Mouse (Mus musculus) testis, adult 2 months (tissue): ENCODE measurements around the gene Hps4.

Source experiments
- CTCF ChIP-seq: fragments of 200-500 bp; IDR thresholded peaks from 2 replicates; pipeline ENCODE4 v1.5.1; 2012; ENCODE audit warnings: low read depth, mild to moderate bottlenecking, inconsistent platforms, low read length, moderate library complexity; ENCODE audit not compliant: control insufficient read depth, insufficient read depth, insufficient replicate concordance
- POLR2A ChIP-seq: fragments of 200-500 bp; IDR thresholded peaks from 2 replicates; pipeline ENCODE4 v1.6.1; 2012; ENCODE audit warnings: low read depth, mild to moderate bottlenecking, inconsistent platforms, low read length, moderate library complexity; ENCODE audit not compliant: control insufficient read depth

DNA sequence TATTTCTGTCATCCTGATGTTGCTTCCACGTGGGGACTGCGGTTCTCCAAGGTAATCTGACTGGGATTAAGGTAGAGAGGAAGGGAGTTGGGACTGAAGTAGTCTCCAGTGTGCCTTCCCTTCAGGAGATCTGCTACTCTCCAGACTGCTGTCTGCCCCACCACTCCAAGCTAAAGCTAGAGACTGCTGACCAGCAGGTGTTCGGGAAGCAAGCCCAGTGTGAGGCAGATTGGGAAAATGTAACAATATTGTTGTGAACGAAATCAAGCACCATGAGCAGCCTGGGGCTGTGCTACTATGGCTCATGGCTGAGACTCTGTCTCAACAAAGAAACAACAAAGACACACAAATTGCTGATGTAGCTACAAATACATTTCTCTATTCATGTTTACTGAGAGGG lies 75.1 kb downstream of the Hps4 start:
- TF ChIP-seq CTCF: no peak
- TF ChIP-seq POLR2A: no peak
